Mouse (Mus musculus) liver, adult 2 months (tissue): ENCODE results near the gene Abcb11.

Source experiments
- CTCF ChIP-seq: fragments of 200-500 bp; IDR thresholded peaks from 2 replicates; pipeline ENCODE4 v1.5.1; 2011; ENCODE audit warnings: low read depth, low read length, control low read depth
- POLR2A ChIP-seq: fragments of 200-500 bp; IDR thresholded peaks from 2 replicates; pipeline ENCODE4 v1.6.1; 2011; ENCODE audit warnings: low read length, control low read depth; ENCODE audit not compliant: insufficient read depth; ENCODE audit errors: extremely low read depth

- TF ChIP-seq CTCF = no peak
- no peak for TF ChIP-seq POLR2A
Measured at GRCm38 (mm10) chr2:69247081-69247480, 95.3 kb downstream of the Abcb11 start.
